Mouse (Mus musculus): Measurements from ENCODE around the gene Armh3.

The Armh3 gene

GRCm38 (mm10) chr19:45997785-45998693 lies at the start of gene Armh3:
Armh3 (minus strand) TSS chr19:45998488.
- DNase-seq (ENCODE audit: low read depth, low spot score): peak; percentile 97

GRCm38 (mm10) chr19:46047426-46047825 lies 49.1 kb upstream of the Armh3 start:
- no peak for DNase-seq (ENCODE audit: low read depth, low spot score)

GRCm38 (mm10) chr19:46046621-46047025 lies 48.3 kb upstream of the Armh3 start:
- DNase-seq (ENCODE audit: low read depth, low spot score): peak; percentile 42

- DNase-seq (ENCODE audit: low read depth, low spot score): peak; percentile 72
Measured at GRCm38 (mm10) chr19:46045696-46046311, 47.5 kb upstream of the Armh3 start.

GRCm38 (mm10) chr19:46044993-46045695 lies 46.9 kb upstream of the Armh3 start, which contains the start of gene Ldb1:
Ldb1 (minus strand) TSS chr19:46045214.
- peak; percentile 77 for DNase-seq (ENCODE audit: low read depth, low spot score)

- DNase-seq (ENCODE audit: low read depth, low spot score): peak; percentile 91
Measured at GRCm38 (mm10) chr19:46044271-46044992, 46.1 kb upstream of the Armh3 start, which contains the start of gene Pprc1. Pprc1 (plus strand) TSS chr19:46044886.

- DNase-seq (ENCODE audit: low read depth, low spot score): peak; percentile 61
Measured at GRCm38 (mm10) chr19:46043380-46043779, 45.1 kb upstream of the Armh3 start.

- DNase-seq (ENCODE audit: low read depth, low spot score): peak; percentile 74
Measured at GRCm38 (mm10) chr19:46042476-46043011, 44.3 kb upstream of the Armh3 start.

GRCm38 (mm10) chr19:46041933-46042475 lies 43.7 kb upstream of the Armh3 start:
- DNase-seq (ENCODE audit: low read depth, low spot score): peak; percentile 81

- DNase-seq (ENCODE audit: low read depth, low spot score): no peak
Measured at GRCm38 (mm10) chr19:46041299-46041932, 43.1 kb upstream of the Armh3 start.

GRCm38 (mm10) chr19:46040149-46040902 lies 42.0 kb upstream of the Armh3 start:
- no peak for DNase-seq (ENCODE audit: low read depth, low spot score)

- peak; percentile 86 for DNase-seq (ENCODE audit: low read depth, low spot score)
Measured at GRCm38 (mm10) chr19:46039478-46039877, 41.2 kb upstream of the Armh3 start.

GRCm38 (mm10) chr19:46038851-46039260 lies 40.6 kb upstream of the Armh3 start:
- DNase-seq (ENCODE audit: low read depth, low spot score): peak; percentile 22

GRCm38 (mm10) chr19:46037925-46038850 lies 39.9 kb upstream of the Armh3 start:
- peak; percentile 28 for DNase-seq (ENCODE audit: low read depth, low spot score)

- peak; percentile 37 for DNase-seq (ENCODE audit: low read depth, low spot score)
Measured at GRCm38 (mm10) chr19:46037243-46037924, 39.1 kb upstream of the Armh3 start.

- peak; percentile 49 for DNase-seq (ENCODE audit: low read depth, low spot score)
Measured at GRCm38 (mm10) chr19:46036477-46037242, 38.4 kb upstream of the Armh3 start.

- DNase-seq (ENCODE audit: low read depth, low spot score): no peak
Measured at GRCm38 (mm10) chr19:46035971-46036370, 37.7 kb upstream of the Armh3 start.
